Mouse (Mus musculus) ES-Bruce4 (cell line): ENCODE results near the gene Smim12.

Source experiments
- CTCF ChIP-seq: IDR thresholded peaks from one replicate; pipeline ENCODE4 v1.8.1; 2011; ENCODE audit warnings: low read depth, low read length
- EP300 ChIP-seq: IDR thresholded peaks from 2 replicates; pipeline ENCODE4 v1.6.1; 2011; ENCODE audit warnings: low read depth, low read length; ENCODE audit not compliant: insufficient read depth
- POLR2A ChIP-seq: IDR thresholded peaks from one replicate; pipeline ENCODE4 v1.8.1; 2011; ENCODE audit warnings: low read length; ENCODE audit not compliant: insufficient read depth

- TF ChIP-seq CTCF (peak; percentile 84), POLR2A (peak; percentile 29), EP300 (no peak)
Measured at GRCm38 (mm10) chr4:127243552-127243951, at the start of gene Smim12.
